Mouse (Mus musculus) embryonic fibroblast, embryonic 13.5 days (primary cell): ENCODE results near the gene Rsrp1.

Source experiments
- CTCF ChIP-seq: IDR thresholded peaks from 2 replicates; pipeline ENCODE4 v1.5.1; 2011; ENCODE audit warnings: mild to moderate bottlenecking, control low read depth, low read length, moderate library complexity, borderline replicate concordance; ENCODE audit not compliant: insufficient read depth
- POLR2A ChIP-seq: IDR thresholded peaks from 2 replicates; pipeline ENCODE4 v1.6.1; 2011; ENCODE audit warnings: low read depth, mild to moderate bottlenecking, control low read depth, low read length, moderate library complexity

DNA sequence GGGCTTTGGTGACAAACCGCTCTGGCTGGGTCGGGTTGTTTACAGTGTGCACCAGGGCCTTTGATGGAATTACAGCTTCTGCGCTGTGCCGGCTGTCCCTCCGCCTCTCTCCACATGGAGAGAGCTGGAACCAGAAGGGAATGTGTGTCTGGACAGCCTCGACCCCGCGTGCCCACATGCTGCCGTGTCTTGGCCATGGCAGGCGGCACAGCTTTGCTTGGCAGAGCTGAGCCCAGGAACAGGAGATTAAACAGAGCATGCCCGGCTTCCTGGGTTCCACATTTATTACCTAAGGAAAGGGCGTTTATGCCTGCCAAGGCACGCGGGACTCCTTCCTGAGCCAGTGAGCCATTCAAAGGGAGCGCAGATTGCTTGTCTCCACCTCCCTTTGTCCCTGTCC lies 31.1 kb downstream of the Rsrp1 start:
- no peak for TF ChIP-seq POLR2A
- TF ChIP-seq CTCF: no peak
